Mouse (Mus musculus) lung, adult 2 months (tissue): ENCODE data around the gene Nfatc3. TPM values are rescaled to one million over a fixed set of nuclear protein-coding genes. Genes with fewer than 3 reads are reported as not detected.

ENCODE experiments used
- DNase-seq: peaks from one replicate; pipeline ENCODE4 v3.0.0; 2022
- H3K4me1 ChIP-seq: fragments of 200-500 bp; 2 replicates; pipeline ENCODE4 v1.6.1; 2011; ENCODE audit warnings: low read length; ENCODE audit not compliant: control insufficient read depth, insufficient read depth
- H3K4me3 ChIP-seq: fragments of 200-500 bp; replicated peaks from 2 replicates; pipeline ENCODE3; 2011; ENCODE audit warnings: low read depth, mild to moderate bottlenecking, control low read depth, low read length; ENCODE audit errors: extremely low read depth
- CTCF ChIP-seq: fragments of 200-500 bp; IDR thresholded peaks from 2 replicates; pipeline ENCODE4 v1.5.1; 2011; ENCODE audit warnings: mild to moderate bottlenecking, low read length, control low read depth; ENCODE audit not compliant: insufficient read depth
- POLR2A ChIP-seq: fragments of 200-500 bp; IDR thresholded peaks from 2 replicates; pipeline ENCODE4 v1.6.1; 2011; ENCODE audit warnings: low read depth, mild to moderate bottlenecking, control low read depth, low read length, borderline replicate concordance; ENCODE audit errors: extremely low read depth
- WGBS: fragments of 180-500 bp; shearing (Covaris S2); methylation state at CpG from one replicate; pipeline ENCODE4 v1.1.7; 2018; 5-methylcytosine and 5-hydroxymethylcytosine counted together
- polyA plus RNA-seq: library from polyadenylated mRNA; depleted of rRNA; stranded (reverse); fragments of >200 nt; gene quantifications from 2 replicates; pipeline ENCODE4 v1.2.3, GENCODE M21; 2012

Gene Nfatc3
- polyA plus RNA-seq, 1 experiment: 19.9 TPM

GRCm38 (mm10) chr8:106137218-106137905, 78.7 kb downstream of the Nfatc3 start:
- TF ChIP-seq CTCF: no peak
- TF ChIP-seq POLR2A: peak; percentile 81; the same call in 1 of the 2 replicates
- peak; percentile 57 for DNase-seq
- peak overlapping the region; percentile 75 for H3K4me3 ChIP-seq
- peaks cover 10% of the 10 kb centered on the region; the same call in 1 of the 2 replicates for H3K4me1 ChIP-seq
- 12% methylated on average over 22 of the region's 22 CpGs for WGBS

- peak; percentile 85 for DNase-seq
- no peak for TF ChIP-seq CTCF
- TF ChIP-seq POLR2A: peak; percentile 64; the same call in 1 of the 2 replicates
- H3K4me3 ChIP-seq: peak overlapping the region; percentile 75
- peaks cover 10% of the 10 kb centered on the region; the same call in 1 of the 2 replicates for H3K4me1 ChIP-seq
- under 1% methylated on average over 24 of the region's 24 CpGs for WGBS
Measured at GRCm38 (mm10) chr8:106137906-106138477, 79.4 kb downstream of the Nfatc3 start.

- Histone ChIP-seq H3K4me1 (peaks cover 7% of the 10 kb centered on the region; the same call in 1 of the 2 replicates), H3K4me3 (peak overlapping the region; percentile 75)
- no peak for TF ChIP-seq CTCF
- no peak; the same call in 1 of the 2 replicates for TF ChIP-seq POLR2A
- no peak for DNase-seq
- 23% methylated on average over 7 of the region's 7 CpGs for WGBS
Measured at GRCm38 (mm10) chr8:106138616-106139015, 80.0 kb downstream of the Nfatc3 start.

GRCm38 (mm10) chr8:106140191-106140590, 81.6 kb downstream of the Nfatc3 start:
- no peak for DNase-seq
- Histone ChIP-seq H3K4me1 (peaks cover 6% of the 10 kb centered on the region; the same call in 1 of the 2 replicates), H3K4me3 (no peak overlapping the region)
- 54% methylated on average over 5 of the region's 5 CpGs for WGBS
- TF ChIP-seq CTCF (no peak), POLR2A (no peak)

GRCm38 (mm10) chr8:106140769-106141168, 82.1 kb downstream of the Nfatc3 start:
- H3K4me1 ChIP-seq: peaks cover 6% of the 10 kb centered on the region; the same call in 1 of the 2 replicates
- TF ChIP-seq CTCF: peak; percentile 74
- TF ChIP-seq POLR2A: no peak
- H3K4me3 ChIP-seq: no peak overlapping the region
- DNase-seq: peak; percentile 83
- 13% methylated on average over 13 of the region's 13 CpGs for WGBS

GRCm38 (mm10) chr8:106145331-106145730, 86.7 kb downstream of the Nfatc3 start:
- 66% methylated on average over 2 of the region's 2 CpGs for WGBS
- TF ChIP-seq POLR2A (no peak), CTCF (no peak)
- Histone ChIP-seq H3K4me1 (peaks cover 4% of the 10 kb centered on the region; the same call in 1 of the 2 replicates), H3K4me3 (no peak overlapping the region)
- no peak for DNase-seq

GRCm38 (mm10) chr8:106146014-106146413, 87.4 kb downstream of the Nfatc3 start:
- no peak for DNase-seq
- TF ChIP-seq CTCF (no peak), POLR2A (no peak)
- 86% methylated on average over 4 of the region's 4 CpGs for WGBS
- Histone ChIP-seq H3K4me1 (peaks cover 2% of the 10 kb centered on the region; the same call in 1 of the 2 replicates), H3K4me3 (no peak overlapping the region)

- Histone ChIP-seq H3K4me1 (0 out of 2 replicates have a peak, but pooled peaks cover 2% of the 10 kb centered on the region), H3K4me3 (no peak overlapping the region)
- TF ChIP-seq CTCF (no peak), POLR2A (no peak)
- no peak for DNase-seq
- 71% methylated on average over 6 of the region's 6 CpGs for WGBS
Measured at GRCm38 (mm10) chr8:106147868-106148565, 89.4 kb downstream of the Nfatc3 start.

GRCm38 (mm10) chr8:106149025-106149424, 90.4 kb downstream of the Nfatc3 start:
- DNase-seq: no peak
- TF ChIP-seq CTCF (no peak), POLR2A (no peak; the same call in 1 of the 2 replicates)

More at GRCm38 (mm10) chr8:106149025-106149424, 90.4 kb downstream of the Nfatc3 start:
- H3K4me3 ChIP-seq: no peak overlapping the region
- 0 out of 2 replicates have a peak, but pooled peaks cover 2% of the 10 kb centered on the region for H3K4me1 ChIP-seq
- WGBS: 76% methylated on average over 6 of the region's 6 CpGs
